Mouse (Mus musculus) lung, postnatal 0 days (tissue): ENCODE measurements around the gene Gm45015.

Experiments
- CTCF ChIP-seq: IDR thresholded peaks from 2 replicates; pipeline ENCODE4 v1.5.1; 2016; ENCODE audit warnings: antibody characterized with exemption, mild to moderate bottlenecking
- EP300 ChIP-seq: IDR thresholded peaks from 2 replicates; pipeline ENCODE4 v1.6.1; 2016; ENCODE audit warnings: antibody characterized with exemption, mild to moderate bottlenecking, control low read depth

GRCm38 (mm10) chrX:73384924-73385323, 48.3 kb upstream of the Gm45015 start:
- TF ChIP-seq CTCF (no peak), EP300 (no peak)
